Mouse (Mus musculus) liver, postnatal 0 days (tissue): Measurements from ENCODE around the gene Gpd1l. TPM values are rescaled to one million over a fixed set of nuclear protein-coding genes. Genes with fewer than 3 reads are reported as not detected.

Experiments used
- ATAC-seq: fragments of 200-750 bp; cut with Nextera tagmentation; 2 replicates; pipeline ENCODE4 v1.8.0; 2017; ENCODE audit warnings: mild to moderate bottlenecking, moderate library complexity
- DNase-seq: peaks from one replicate; pipeline ENCODE4 v3.0.0-alpha.2; 2016
- H3K27ac ChIP-seq: fragments of 300-500 bp; sonication (generic); 2 replicates; pipeline ENCODE4 v1.5.1; 2014; ENCODE audit warnings: antibody characterized with exemption, moderate library complexity, mild to moderate bottlenecking, low read depth
- H3K27me3 ChIP-seq: fragments of 300-500 bp; sonication (generic); 2 replicates; pipeline ENCODE4 v1.6.1; 2014; ENCODE audit warnings: low read length, control low read depth, mixed read lengths; ENCODE audit not compliant: insufficient read depth
- H3K36me3 ChIP-seq: fragments of 300-500 bp; sonication (generic); replicated peaks from 2 replicates; pipeline ENCODE4 v1.6.1; 2014; ENCODE audit warnings: mild to moderate bottlenecking, control low read depth, low read length, moderate library complexity, mixed read lengths; ENCODE audit not compliant: insufficient read depth
- H3K4me1 ChIP-seq: fragments of 300-500 bp; sonication (generic); 2 replicates; pipeline ENCODE4 v1.6.1; 2014; ENCODE audit warnings: antibody characterized with exemption, mild to moderate bottlenecking, control low read depth; ENCODE audit not compliant: insufficient read depth
- H3K4me2 ChIP-seq: fragments of 300-500 bp; sonication (generic); 2 replicates; pipeline ENCODE4 v1.6.1; 2014; ENCODE audit warnings: low read depth, mild to moderate bottlenecking, low read length, moderate library complexity, mixed read lengths
- H3K4me3 ChIP-seq: fragments of 300-500 bp; sonication (generic); 2 replicates; pipeline ENCODE4 v1.5.1; 2014; ENCODE audit warnings: low read depth, low read length
- H3K9ac ChIP-seq: fragments of 300-500 bp; sonication (generic); replicated peaks from 2 replicates; pipeline ENCODE4 v1.6.1; 2014; ENCODE audit warnings: mild to moderate bottlenecking, moderate library complexity
- H3K9me3 ChIP-seq: fragments of 300-500 bp; sonication (generic); 2 replicates; pipeline ENCODE4 v1.6.1; 2016; ENCODE audit warnings: mild to moderate bottlenecking, control low read depth, low read length, mixed read lengths
- CTCF ChIP-seq: sonication (generic); IDR thresholded peaks from 2 replicates; pipeline ENCODE4 v1.5.1; 2016; ENCODE audit warnings: antibody characterized with exemption, low read depth
- EP300 ChIP-seq: IDR thresholded peaks from 2 replicates; pipeline ENCODE4 v1.6.1; 2016; ENCODE audit warnings: antibody characterized with exemption, low read depth, mild to moderate bottlenecking
- WGBS: fragments of 180-500 bp; shearing (Covaris S2); extraction: QIAGEN DNeasy Blood & Tissue Kit; methylation state at CpG from one replicate; pipeline ENCODE4 v1.1.7; 2014; ENCODE audit not compliant: insufficient replicate concordance; 5-methylcytosine and 5-hydroxymethylcytosine counted together
- polyA plus RNA-seq: library from polyadenylated mRNA; unstranded; fragments of >200 nt; fragmentation: Nextera tagmentation; extraction: Ambion mirVana; gene quantifications from 2 replicates; pipeline ENCODE4 v1.2.1, GENCODE M21; 2015

Gpd1l gene
- polyA plus RNA-seq, 1 experiment from 2014 or later = 6.8 TPM

DNA sequence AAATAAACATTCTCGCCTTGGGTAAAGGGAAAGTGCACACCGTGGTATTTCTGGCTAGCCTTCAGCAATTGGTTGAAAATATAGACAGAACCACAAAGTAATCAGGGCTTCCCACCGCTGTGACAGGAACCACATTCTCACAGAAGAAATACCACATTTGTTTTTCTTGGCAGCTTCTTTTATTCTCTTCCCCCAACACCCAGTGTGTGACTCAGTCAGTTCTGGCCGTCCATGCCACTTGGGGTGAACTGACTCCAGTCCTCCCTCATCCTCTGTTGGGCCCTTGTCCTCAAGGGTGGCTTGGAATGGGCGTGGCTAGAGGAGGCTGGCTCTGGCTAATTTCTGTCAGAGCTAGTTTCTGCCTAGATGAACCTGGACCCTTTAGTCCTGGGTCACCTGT lies 14.6 kb upstream of the Gpd1l start:
- TF ChIP-seq EP300 = no peak
- TF ChIP-seq CTCF = no peak
- H3K36me3 ChIP-seq = no peaks in the 10 kb centered on the region
- H3K27ac ChIP-seq = no peak overlapping the region
- 34% methylated on average over 5 of the region's 5 CpGs for WGBS
- H3K4me1 ChIP-seq = no peaks in the 10 kb centered on the region
- ATAC-seq = no peak
- H3K4me2 ChIP-seq = no peak overlapping the region
- no peaks in the 10 kb centered on the region for H3K27me3 ChIP-seq
- H3K4me3 ChIP-seq = no peak overlapping the region
- DNase-seq = no peak
- peaks cover 3% of the 10 kb centered on the region; the same call in 1 of the 2 replicates for H3K9me3 ChIP-seq
- no peak overlapping the region for H3K9ac ChIP-seq

DNA sequence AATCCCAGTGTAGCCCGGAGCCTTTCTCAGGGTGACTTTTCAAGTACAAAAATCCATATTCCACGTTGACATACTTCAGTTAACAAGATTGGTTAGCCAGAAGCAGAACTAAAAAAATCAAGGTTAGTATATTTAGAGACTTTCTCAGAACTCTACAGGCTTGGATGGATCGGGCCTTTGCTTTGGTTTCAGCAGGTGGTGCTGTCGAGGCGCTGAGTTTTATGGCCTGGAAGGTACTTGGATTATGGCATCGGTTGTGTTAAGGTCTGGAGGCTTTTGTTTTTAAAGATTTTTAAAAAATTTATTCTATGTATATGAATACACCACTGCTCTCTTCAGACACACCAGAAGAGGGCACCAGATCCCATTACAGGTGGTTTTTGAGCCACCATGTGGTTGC lies 11.8 kb upstream of the Gpd1l start:
- Histone ChIP-seq H3K9ac (no peak overlapping the region), H3K27ac (no peak overlapping the region), H3K27me3 (no peaks in the 10 kb centered on the region), H3K9me3 (peaks cover 5% of the 10 kb centered on the region; the same call in 1 of the 2 replicates), H3K4me3 (no peak overlapping the region), H3K4me1 (no peaks in the 10 kb centered on the region), H3K36me3 (no peaks in the 10 kb centered on the region), H3K4me2 (no peak overlapping the region)
- ATAC-seq (no peak), DNase-seq (no peak)
- WGBS = 82% methylated on average over 6 of the region's 6 CpGs
- TF ChIP-seq CTCF (no peak), EP300 (no peak)

DNA sequence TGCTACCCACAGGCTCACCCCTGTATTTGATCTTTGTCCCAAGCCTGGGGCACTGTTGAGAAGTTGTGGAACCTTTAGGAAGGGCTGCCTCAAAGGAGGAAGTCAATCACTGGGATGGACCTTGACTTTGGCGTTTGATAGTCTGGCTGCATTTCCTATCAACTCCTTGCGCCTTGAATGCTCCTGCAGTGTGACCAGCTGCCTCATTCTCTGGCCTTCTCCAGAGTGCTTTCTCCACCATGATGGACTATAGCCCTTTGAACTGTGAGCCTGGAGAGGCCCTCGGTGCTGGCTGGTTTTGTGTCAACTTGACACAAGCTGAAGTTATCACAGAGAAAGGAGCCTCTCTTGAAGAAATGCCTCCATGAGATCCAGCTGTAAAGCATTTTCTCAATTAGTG lies 10.9 kb upstream of the Gpd1l start:
- Histone ChIP-seq H3K4me3 (no peak overlapping the region), H3K9me3 (peaks cover 5% of the 10 kb centered on the region; the same call in 1 of the 2 replicates), H3K27ac (no peak overlapping the region), H3K36me3 (no peaks in the 10 kb centered on the region), H3K9ac (no peak overlapping the region), H3K4me1 (no peaks in the 10 kb centered on the region), H3K27me3 (no peaks in the 10 kb centered on the region), H3K4me2 (no peak overlapping the region)
- no peak for DNase-seq
- TF ChIP-seq CTCF (no peak), EP300 (no peak)
- no peak for ATAC-seq
- 67% methylated on average over 3 of the region's 3 CpGs for WGBS

DNA sequence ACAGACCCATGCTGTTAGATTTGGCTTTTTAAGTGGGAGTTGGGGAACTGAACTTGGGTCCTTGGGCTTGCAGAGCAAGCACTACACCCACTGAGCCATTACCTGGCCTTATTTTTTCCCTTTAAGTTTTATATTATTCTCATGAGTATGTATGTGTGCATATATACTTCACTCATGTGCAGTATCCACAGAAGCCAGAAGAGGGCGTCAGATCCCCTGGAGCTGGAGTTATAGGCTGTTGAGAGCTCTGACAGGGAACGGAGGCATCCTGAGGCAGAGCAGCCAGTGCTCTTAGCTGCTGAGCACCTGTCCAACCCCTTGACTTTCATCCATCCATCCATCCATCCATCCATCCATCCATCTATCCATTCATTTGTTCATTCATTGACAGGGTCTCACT lies 2.9 kb upstream of the Gpd1l start:
- H3K4me3 ChIP-seq = no peak overlapping the region
- no peak overlapping the region for H3K9ac ChIP-seq
- no peak for TF ChIP-seq EP300
- H3K36me3 ChIP-seq = no peaks in the 10 kb centered on the region
- H3K4me1 ChIP-seq = peaks cover 14% of the 10 kb centered on the region
- no peaks in the 10 kb centered on the region for H3K27me3 ChIP-seq
- ATAC-seq = no peak
- H3K9me3 ChIP-seq = no peaks in the 10 kb centered on the region
- 69% methylated on average over 2 of the region's 2 CpGs for WGBS
- no peak overlapping the region for H3K27ac ChIP-seq
- no peak for DNase-seq
- H3K4me2 ChIP-seq = no peak overlapping the region

DNA sequence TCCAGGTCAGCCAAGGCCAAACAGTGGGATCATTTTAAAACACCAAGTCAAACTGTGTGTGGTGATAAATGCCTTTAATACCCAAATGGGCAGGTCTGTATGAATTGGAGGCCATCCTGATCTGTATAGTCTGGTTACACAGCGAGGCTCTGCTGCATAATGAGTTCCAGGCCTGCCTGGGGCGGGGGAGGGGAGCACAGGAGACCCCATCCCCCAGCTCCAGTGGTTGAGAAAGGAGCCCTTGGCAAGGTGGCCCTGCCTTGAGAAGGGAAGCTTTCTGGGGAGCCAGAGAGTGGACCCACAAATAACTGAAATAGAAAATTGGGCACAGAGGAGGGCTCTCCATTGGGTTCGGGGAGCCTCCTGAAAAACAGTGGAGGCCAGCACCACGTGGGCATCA lies 1.5 kb upstream of the Gpd1l start:
- DNase-seq (no peak), ATAC-seq (no peak)
- no peak overlapping the region for H3K4me3 ChIP-seq
- no peak overlapping the region for H3K9ac ChIP-seq
- no peak overlapping the region for H3K4me2 ChIP-seq
- H3K9me3 ChIP-seq = no peaks in the 10 kb centered on the region
- no peak overlapping the region for H3K27ac ChIP-seq
- WGBS = 79% methylated on average over 4 of the region's 4 CpGs
- H3K36me3 ChIP-seq = no peaks in the 10 kb centered on the region
- TF ChIP-seq EP300 (no peak), CTCF (no peak)
- no peaks in the 10 kb centered on the region for H3K27me3 ChIP-seq
- H3K4me1 ChIP-seq = peaks cover 20% of the 10 kb centered on the region

DNA sequence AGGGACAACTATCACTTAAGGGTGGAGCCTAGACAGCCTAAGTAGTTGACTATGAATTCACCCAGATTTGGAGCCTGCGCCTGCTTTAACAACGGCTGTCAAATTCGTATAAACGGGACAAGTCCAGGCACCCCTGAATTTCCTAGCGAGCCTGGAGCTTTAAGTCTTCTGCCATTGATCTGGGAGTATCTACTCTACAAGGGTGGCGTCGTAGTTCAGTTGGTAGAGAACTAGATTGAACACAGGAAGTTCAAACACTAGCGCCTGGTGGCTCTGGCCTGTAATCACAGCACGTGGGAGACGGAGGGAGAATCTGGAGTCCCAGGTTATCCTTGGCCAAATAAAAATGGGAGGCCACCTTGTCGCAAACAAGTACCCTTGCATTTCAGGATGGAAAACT lies 444 bp upstream of the Gpd1l start:
- Histone ChIP-seq H3K4me1 (peaks cover 20% of the 10 kb centered on the region), H3K9me3 (no peaks in the 10 kb centered on the region), H3K4me2 (peak overlapping the region; percentile 76), H3K27me3 (no peaks in the 10 kb centered on the region), H3K36me3 (no peaks in the 10 kb centered on the region), H3K4me3 (peak overlapping the region; percentile 60; the same call in 1 of the 2 replicates), H3K27ac (peak overlapping the region; percentile 87), H3K9ac (no peak overlapping the region; the same call in 1 of the 2 replicates)
- WGBS = 51% methylated on average over 11 of the region's 11 CpGs
- no peak for TF ChIP-seq EP300
- 0 out of 2 replicates have a peak, but pooled peaks have one; percentile 6 for TF ChIP-seq CTCF
- ATAC-seq (no peak), DNase-seq (no peak)
